Comparison of ENCODE assay signal across 8 mouse cellular contexts in genomic region chr15:24297236-24297635, GRCm38 (mm10).
"Had no signal": no experiment of that assay in that cellular context is flagged by ENCODE, and none has a peak within 500 bp of the region (broad histone marks: within the 10 kb centered on the region; RNA-seq: fewer than 3 reads in every experiment).

No protein-coding gene starts in this region.

- DNase-seq: kidney, postnatal 14 days; liver; liver, embryonic 13.5 days; liver, postnatal 0 days; lung, postnatal 14 days; retina, postnatal 1 day; right cerebral cortex, postnatal 4 days; thymus, postnatal 36 days had no signal
